Mouse (Mus musculus) liver, embryonic 13.5 days (tissue): ENCODE results near the gene Gm28041. TPM values are rescaled to one million over a fixed set of nuclear protein-coding genes. Genes with fewer than 3 reads are reported as not detected.

ENCODE experiments used
- ATAC-seq: fragments of 200-750 bp; cut with Nextera tagmentation; 2 replicates; pipeline ENCODE4 v1.8.0; 2017; ENCODE audit warnings: low read depth, mild to moderate bottlenecking, moderate number of reproducible peaks, moderate library complexity
- DNase-seq: peaks from one replicate; pipeline ENCODE4 v3.0.0; 2022
- H3K27ac ChIP-seq: fragments of 300-500 bp; sonication (generic); 2 replicates; pipeline ENCODE4 v1.5.1; 2015; ENCODE audit warnings: moderate library complexity, mild to moderate bottlenecking, inconsistent platforms
- H3K27me3 ChIP-seq: fragments of 300-500 bp; sonication (generic); 2 replicates; pipeline ENCODE4 v1.6.1; 2015; ENCODE audit warnings: mild to moderate bottlenecking, inconsistent platforms
- H3K36me3 ChIP-seq: fragments of 300-500 bp; sonication (generic); 2 replicates; pipeline ENCODE4 v1.6.1; 2015; ENCODE audit warnings: mild to moderate bottlenecking, inconsistent platforms
- H3K4me1 ChIP-seq: fragments of 300-500 bp; sonication (generic); replicated peaks from 2 replicates; pipeline ENCODE4 v1.6.1; 2015; ENCODE audit warnings: inconsistent platforms
- H3K4me2 ChIP-seq: fragments of 300-500 bp; sonication (generic); 2 replicates; pipeline ENCODE4 v1.6.1; 2015; ENCODE audit warnings: inconsistent platforms, mild to moderate bottlenecking, moderate library complexity
- H3K4me3 ChIP-seq: fragments of 300-500 bp; sonication (generic); replicated peaks from 2 replicates; pipeline ENCODE4 v1.5.1; 2015; ENCODE audit warnings: mild to moderate bottlenecking, inconsistent platforms
- H3K9ac ChIP-seq: fragments of 300-500 bp; sonication (generic); 2 replicates; pipeline ENCODE4 v1.6.1; 2015; ENCODE audit warnings: mild to moderate bottlenecking, inconsistent platforms
- H3K9me3 ChIP-seq: fragments of 300-500 bp; sonication (generic); replicated peaks from 2 replicates; pipeline ENCODE4 v1.6.1; 2016; ENCODE audit warnings: inconsistent platforms
- WGBS: fragments of 180-500 bp; shearing (Covaris S2); methylation state at CpG from one replicate; pipeline ENCODE4 v1.1.7; 2015; ENCODE audit not compliant: insufficient replicate concordance; 5-methylcytosine and 5-hydroxymethylcytosine counted together
- polyA plus RNA-seq: library from polyadenylated mRNA; unstranded; fragments of >200 nt; fragmentation: Nextera tagmentation; extraction: Ambion mirVana; gene quantifications from 2 replicates; pipeline ENCODE4 v1.2.1, GENCODE M21; 2015

Gene Gm28041
- polyA plus RNA-seq, 1 experiment from 2014 or later = not detected

- ATAC-seq = no peak
- no peak overlapping the region for H3K27ac ChIP-seq
- no peak overlapping the region for H3K4me3 ChIP-seq
- DNase-seq = no peak
- no peak overlapping the region for H3K4me2 ChIP-seq
- no peaks in the 10 kb centered on the region for H3K27me3 ChIP-seq
- no peaks in the 10 kb centered on the region for H3K4me1 ChIP-seq
- no peaks in the 10 kb centered on the region for H3K9me3 ChIP-seq
- H3K36me3 ChIP-seq = no peaks in the 10 kb centered on the region
- H3K9ac ChIP-seq = no peak overlapping the region
Measured at GRCm38 (mm10) chr13:67351854-67352253, 23.7 kb downstream of the Gm28041 start.

GRCm38 (mm10) chr13:67343422-67343821, 32.1 kb downstream of the Gm28041 start:
- H3K9ac ChIP-seq = no peak overlapping the region
- H3K4me3 ChIP-seq = no peak overlapping the region
- H3K27ac ChIP-seq = no peak overlapping the region
- peaks cover 21% of the 10 kb centered on the region for H3K36me3 ChIP-seq
- no peaks in the 10 kb centered on the region for H3K27me3 ChIP-seq
- H3K4me1 ChIP-seq = no peaks in the 10 kb centered on the region
- no peak for ATAC-seq
- no peak for DNase-seq
- no peak overlapping the region for H3K4me2 ChIP-seq
- 74% methylated on average over 2 of the region's 2 CpGs for WGBS
- H3K9me3 ChIP-seq = no peaks in the 10 kb centered on the region

- peak overlapping the region; percentile 78 for H3K4me2 ChIP-seq
- 47% methylated on average over 1 of the region's 1 CpGs for WGBS
- H3K36me3 ChIP-seq = no peaks in the 10 kb centered on the region
- peak overlapping the region; percentile 73 for H3K9ac ChIP-seq
- ATAC-seq (no peak), DNase-seq (no peak)
- H3K4me1 ChIP-seq = peaks cover 17% of the 10 kb centered on the region
- peak overlapping the region; percentile 70 for H3K4me3 ChIP-seq
- H3K27me3 ChIP-seq = no peaks in the 10 kb centered on the region
- no peaks in the 10 kb centered on the region for H3K9me3 ChIP-seq
- H3K27ac ChIP-seq = peak overlapping the region; percentile 39; the same call in 1 of the 2 replicates
Measured at GRCm38 (mm10) chr13:67332877-67333276, 42.7 kb downstream of the Gm28041 start.

GRCm38 (mm10) chr13:67332019-67332724, 43.4 kb downstream of the Gm28041 start, which contains the start of gene Zfp595:
TSS of gene Zfp595 (minus strand) at chr13:67332570.
- H3K4me3 ChIP-seq = peak within 1 kb of the TSS; percentile 70
- ATAC-seq (peak; percentile 91), DNase-seq (peak; percentile 73)
- H3K27ac ChIP-seq = peak within 1 kb of the TSS; percentile 69
- peak within 1 kb of the TSS; percentile 78 for H3K4me2 ChIP-seq
- H3K27me3 ChIP-seq = no peaks in the 10 kb centered on the region
- WGBS = 12% methylated on average over 17 of the region's 17 CpGs
- peak within 1 kb of the TSS; percentile 73 for H3K9ac ChIP-seq
- no peaks in the 10 kb centered on the region for H3K9me3 ChIP-seq
- peaks cover 17% of the 10 kb centered on the region for H3K4me1 ChIP-seq
- H3K36me3 ChIP-seq = no peaks in the 10 kb centered on the region

- Histone ChIP-seq H3K27ac (no peak overlapping the region), H3K4me2 (peak overlapping the region; percentile 85)
Measured at GRCm38 (mm10) chr13:67306718-67307117, 68.8 kb downstream of the Gm28041 start.

GRCm38 (mm10) chr13:67305822-67306672, 69.5 kb downstream of the Gm28041 start, which contains the start of gene Zfp457:
TSS of gene Zfp457 (minus strand) at chr13:67306485.
- H3K4me3 ChIP-seq = peak within 1 kb of the TSS; percentile 76
- H3K27ac ChIP-seq = peak within 1 kb of the TSS; percentile 29; the same call in 1 of the 2 replicates
- WGBS = 8% methylated on average over 16 of the region's 16 CpGs
- no peaks in the 10 kb centered on the region for H3K36me3 ChIP-seq
- DNase-seq = peak; percentile 71
- H3K9ac ChIP-seq = peak within 1 kb of the TSS; percentile 80
- no peaks in the 10 kb centered on the region for H3K9me3 ChIP-seq
- H3K4me2 ChIP-seq = peak within 1 kb of the TSS; percentile 85
- ATAC-seq = peak; percentile 96
- H3K4me1 ChIP-seq = peaks cover 9% of the 10 kb centered on the region
- H3K27me3 ChIP-seq = no peaks in the 10 kb centered on the region

More at GRCm38 (mm10) chr13:67306718-67307117, 68.8 kb downstream of the Gm28041 start:
- peak overlapping the region; percentile 76 for H3K4me3 ChIP-seq
- WGBS = 23% methylated on average over 5 of the region's 5 CpGs
- no peaks in the 10 kb centered on the region for H3K27me3 ChIP-seq
- no peaks in the 10 kb centered on the region for H3K36me3 ChIP-seq
- H3K9ac ChIP-seq = peak overlapping the region; percentile 80; the same call in 1 of the 2 replicates
- H3K9me3 ChIP-seq = no peaks in the 10 kb centered on the region
- no peak for ATAC-seq
- H3K4me1 ChIP-seq = peaks cover 9% of the 10 kb centered on the region
- no peak for DNase-seq

Other genes with a start within 250 kb of the Gm28041 start
- gene Rsl1, start 202.6 kb downstream of the Gm28041 start, polyA plus RNA-seq = 1.7 and 1.9 TPM in 2 replicates
- 0.43 and 0.46 TPM in 2 replicates for gene Zfp455, start 181.2 kb downstream of the Gm28041 start, polyA plus RNA-seq
- gene Zfp458, start 97.3 kb downstream of the Gm28041 start, polyA plus RNA-seq = 0.41 and 0.46 TPM in 2 replicates
- gene Zfp457, start 69.2 kb downstream of the Gm28041 start, polyA plus RNA-seq = 0.10 and 0.14 TPM in 2 replicates
- gene Zfp595, start 43.2 kb downstream of the Gm28041 start, polyA plus RNA-seq = 0.86 and 1.2 TPM in 2 replicates
- 0.30 and 0.63 TPM in 2 replicates for gene Gm28044, start 15.2 kb downstream of the Gm28041 start, polyA plus RNA-seq
- gene Zfp953, start 15.1 kb downstream of the Gm28041 start, polyA plus RNA-seq = 0.61 and 0.79 TPM in 2 replicates
- 0.48 and 0.61 TPM in 2 replicates for gene Zfp456, start 77 bp upstream of the Gm28041 start, polyA plus RNA-seq
- 1.7 and 1.9 TPM in 2 replicates for gene Zfp429, start 24.1 kb upstream of the Gm28041 start, polyA plus RNA-seq
- 0.13 and 0.18 TPM in 2 replicates for gene Zfp459, start 45.7 kb upstream of the Gm28041 start, polyA plus RNA-seq
- gene Zfp874a, start 75.9 kb upstream of the Gm28041 start, polyA plus RNA-seq = 5.2 and 6.4 TPM in 2 replicates
- 3.3 and 3.8 TPM in 2 replicates for gene Zfp874b, start 108.5 kb upstream of the Gm28041 start, polyA plus RNA-seq
- 3.1 and 3.3 TPM in 2 replicates for gene Zfp58, start 124.8 kb upstream of the Gm28041 start, polyA plus RNA-seq
- gene Gm26965, start 150.4 kb upstream of the Gm28041 start, polyA plus RNA-seq = not detected in 2 replicates
- 8.4 and 9.1 TPM in 2 replicates for gene Zfp87, start 150.4 kb upstream of the Gm28041 start, polyA plus RNA-seq
- 5.1 and 5.9 TPM in 2 replicates for gene Zfp748, start 178.1 kb upstream of the Gm28041 start, polyA plus RNA-seq
- 1.3 and 1.9 TPM in 2 replicates for gene Zfp729b, start 234.0 kb upstream of the Gm28041 start, polyA plus RNA-seq